In the genomic region with DNA sequence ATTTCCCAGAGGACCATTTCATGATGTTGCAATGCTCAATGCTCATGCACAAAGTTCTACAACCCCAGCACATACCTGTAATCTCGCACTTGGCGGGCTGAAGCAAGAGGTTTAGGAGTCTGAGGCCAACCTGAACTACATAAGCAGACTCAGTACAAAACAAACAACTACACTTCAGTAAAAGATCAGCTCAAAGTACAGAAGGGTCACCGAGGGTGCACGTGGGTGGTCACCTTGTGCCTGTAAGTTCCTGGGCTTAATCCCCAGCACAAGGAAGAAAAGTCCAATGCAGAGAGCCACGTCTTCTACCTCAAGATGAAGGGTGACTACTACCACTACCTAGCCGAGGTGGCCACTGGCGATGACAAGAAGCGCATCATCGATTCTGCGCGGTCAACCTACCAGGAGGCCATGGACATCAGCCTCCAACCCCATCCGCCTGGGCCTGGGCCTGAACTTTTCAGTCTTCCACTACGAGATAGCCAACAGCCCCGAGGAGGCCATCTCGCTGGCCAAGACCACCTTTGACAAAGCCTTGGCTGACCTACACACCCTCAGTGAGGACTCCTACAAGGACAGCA, we compare ENCODE assay signal across 25 mouse cellular contexts. TPM values are rescaled to one million over a fixed set of nuclear protein-coding genes. Genes with fewer than 3 reads are reported as not detected.
"Had no signal": no experiment of that assay in that cellular context is flagged by ENCODE, and none has a peak within 500 bp of the region (broad histone marks: within the 10 kb centered on the region; RNA-seq: fewer than 3 reads in every experiment).

No protein-coding gene starts in this region.

- DNase-seq: kidney, adult 18-20 months; layer of hippocampus, adult 9-11 months; liver; liver, embryonic 13.5 days; lung, embryonic 14.5 days; right cerebral cortex, adult 18-20 months; right cerebral cortex, postnatal 14 days; spleen, adult 18-20 months; thymus, adult 2 months; thymus, postnatal 14 days; thymus, postnatal 4 days had no signal

- H3K4me3 ChIP-seq: layer of hippocampus, adult 2 months; limb, embryonic 10.5 days; limb, embryonic 13.5 days; liver, embryonic 13.5 days; midbrain, embryonic 12.5 days; midbrain, embryonic 15.5 days; neural tube, embryonic 12.5 days; neural tube, embryonic 15.5 days; stomach, embryonic 15.5 days had no signal

- H3K27ac ChIP-seq: hindbrain, postnatal 0 days; layer of hippocampus, adult 2 months; limb, embryonic 10.5 days; limb, embryonic 13.5 days; liver, embryonic 13.5 days; macrophage; midbrain, embryonic 12.5 days; midbrain, embryonic 15.5 days; neural tube, embryonic 12.5 days; neural tube, embryonic 15.5 days; stomach, embryonic 15.5 days had no signal

RNA-seq across cellular contexts. Expression of gene Csf3, which starts 25.0 kb away (rescaled TPM):
- total RNA-seq: hindbrain, postnatal 0 days; layer of hippocampus, adult 2 months; layer of hippocampus, postnatal 25 days; left cerebral cortex, adult 18-20 months; left cerebral cortex, postnatal 25 days; megakaryocyte, adult 5-6 weeks had no signal
